Mouse (Mus musculus) midbrain, embryonic 14.5 days (tissue): Measurements from ENCODE around the gene Krtap7-1. TPM values are rescaled to one million over a fixed set of nuclear protein-coding genes. Genes with fewer than 3 reads are reported as not detected.

ENCODE experiments used
- ATAC-seq: fragments of 200-750 bp; cut with Nextera tagmentation; 2 replicates; pipeline ENCODE4 v1.8.0; 2017; ENCODE audit warnings: moderate number of reproducible peaks, moderate library complexity; ENCODE audit not compliant: low FRiP score, low TSS enrichment
- DNase-seq: peaks from one replicate; pipeline ENCODE4 v3.0.0-alpha.2; 2015
- H3K27ac ChIP-seq: fragments of 300-500 bp; sonication (generic); replicated peaks from 2 replicates; pipeline ENCODE4 v1.5.1; 2014; ENCODE audit warnings: mild to moderate bottlenecking, low read depth, low read length, moderate library complexity
- H3K27me3 ChIP-seq: fragments of 300-500 bp; sonication (generic); 2 replicates; pipeline ENCODE4 v1.6.1; 2014; ENCODE audit warnings: low read length, control low read depth, mixed read lengths; ENCODE audit not compliant: control insufficient read depth, insufficient read depth
- H3K36me3 ChIP-seq: fragments of 300-500 bp; sonication (generic); 2 replicates; pipeline ENCODE4 v1.6.1; 2014; ENCODE audit warnings: low read length, control low read depth; ENCODE audit not compliant: control insufficient read depth, insufficient read depth
- H3K4me1 ChIP-seq: fragments of 300-500 bp; sonication (generic); 2 replicates; pipeline ENCODE4 v1.6.1; 2014; ENCODE audit warnings: mild to moderate bottlenecking, antibody characterized with exemption, low read length, control low read depth; ENCODE audit not compliant: control insufficient read depth, insufficient read depth
- H3K4me2 ChIP-seq: fragments of 300-500 bp; sonication (generic); 2 replicates; pipeline ENCODE4 v1.6.1; 2014; ENCODE audit warnings: mild to moderate bottlenecking, low read length, moderate library complexity
- H3K4me3 ChIP-seq: fragments of 300-500 bp; sonication (generic); replicated peaks from 2 replicates; pipeline ENCODE4 v1.5.1; 2014; ENCODE audit warnings: low read depth, low read length
- H3K9ac ChIP-seq: fragments of 300-500 bp; sonication (generic); replicated peaks from 2 replicates; pipeline ENCODE4 v1.6.1; 2014; ENCODE audit warnings: mild to moderate bottlenecking, low read length, moderate library complexity
- H3K9me3 ChIP-seq: fragments of 300-500 bp; sonication (generic); 2 replicates; pipeline ENCODE4 v1.6.1; 2016; ENCODE audit warnings: low read length, control low read depth, mixed read lengths; ENCODE audit not compliant: control insufficient read depth
- WGBS: fragments of 180-500 bp; shearing (Covaris S2); extraction: QIAGEN DNeasy Blood & Tissue Kit; methylation state at CpG from one replicate; pipeline ENCODE4 v1.1.7; 2014; 5-methylcytosine and 5-hydroxymethylcytosine counted together
- polyA plus RNA-seq: library from polyadenylated mRNA; unstranded; fragments of >200 nt; fragmentation: Nextera tagmentation; extraction: Ambion mirVana; gene quantifications from 2 replicates; pipeline ENCODE4 v1.2.1, GENCODE M21; 2014

Krtap7-1 gene
- polyA plus RNA-seq, 1 experiment from 2014 or later: not detected

DNA sequence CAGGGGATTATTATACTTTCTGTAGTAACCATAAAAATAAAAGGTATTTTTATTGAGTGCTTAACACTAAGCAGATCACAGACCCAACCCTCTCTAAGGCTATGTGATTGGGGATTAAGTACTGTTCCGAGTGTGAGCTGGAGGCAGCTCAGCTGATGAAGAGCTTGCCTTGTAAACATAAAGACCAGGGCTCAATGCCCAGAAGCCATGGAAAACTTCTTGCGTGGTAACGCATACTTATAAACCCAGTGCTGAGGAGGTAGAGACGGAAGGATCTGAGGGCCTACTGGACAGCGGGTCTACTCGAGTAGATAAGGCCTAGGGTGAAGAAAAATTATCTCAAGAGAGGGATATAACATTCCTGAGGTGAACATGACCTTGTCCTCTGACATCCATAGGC lies 12.0 kb upstream of the Krtap7-1 start:
- ATAC-seq: no peak; the same call in 1 of the 2 replicates
- no peak for DNase-seq
- 90% methylated on average over 6 of the region's 6 CpGs for WGBS

DNA sequence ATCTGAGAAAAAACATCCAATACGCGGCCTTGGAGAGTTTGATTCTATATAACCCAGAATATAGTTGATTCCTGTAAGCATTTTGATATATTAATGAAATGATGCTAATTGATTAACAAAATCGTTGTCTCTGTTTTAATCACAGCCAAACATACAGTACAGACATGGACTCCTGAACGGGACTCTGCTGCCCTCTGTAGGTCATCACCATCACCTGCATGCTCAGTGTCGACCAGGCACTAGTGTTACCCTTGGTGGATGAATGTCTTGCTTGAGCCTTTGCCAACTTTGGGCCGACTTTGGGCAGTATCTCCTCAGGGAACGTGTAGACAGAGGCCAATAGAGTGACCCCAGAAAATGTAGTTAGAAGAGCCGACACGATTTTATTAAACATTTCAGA lies 9.5 kb upstream of the Krtap7-1 start:
- DNase-seq: peak; percentile 36
- Histone ChIP-seq H3K27ac (no peak overlapping the region), H3K9ac (no peak overlapping the region), H3K4me1 (no peaks in the 10 kb centered on the region), H3K36me3 (no peaks in the 10 kb centered on the region), H3K4me3 (no peak overlapping the region), H3K27me3 (no peaks in the 10 kb centered on the region), H3K9me3 (no peaks in the 10 kb centered on the region), H3K4me2 (no peak overlapping the region)
- WGBS: 70% methylated on average over 9 of the region's 9 CpGs
- ATAC-seq: no peak

More for the DNA sequence above, 12.0 kb upstream of the Krtap7-1 start:
- Histone ChIP-seq H3K4me1 (no peaks in the 10 kb centered on the region), H3K9ac (no peak overlapping the region), H3K9me3 (no peaks in the 10 kb centered on the region), H3K27ac (no peak overlapping the region), H3K36me3 (no peaks in the 10 kb centered on the region), H3K4me2 (no peak overlapping the region), H3K27me3 (no peaks in the 10 kb centered on the region), H3K4me3 (no peak overlapping the region)

DNA sequence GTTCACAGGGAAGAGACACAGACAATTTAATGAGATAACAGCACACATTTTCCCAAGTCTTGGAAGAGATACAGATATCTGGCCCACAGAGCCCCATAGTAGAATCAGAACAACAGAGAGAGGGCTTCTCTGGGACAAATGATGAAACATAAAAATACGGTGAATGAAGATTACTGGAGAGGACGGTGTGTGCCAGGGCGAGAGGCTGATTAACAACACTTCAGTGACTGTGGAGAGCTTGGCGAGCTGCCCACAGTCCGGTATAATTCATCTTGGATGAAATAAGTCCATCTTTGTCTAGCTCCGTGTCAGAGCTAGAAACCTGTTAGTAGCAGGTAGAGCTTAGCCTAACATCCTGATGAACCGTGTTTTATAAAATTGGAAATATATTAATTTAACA lies 5.3 kb upstream of the Krtap7-1 start:
- Histone ChIP-seq H3K27ac (no peak overlapping the region), H3K4me3 (no peak overlapping the region)
- 55% methylated on average over 7 of the region's 7 CpGs for WGBS

GRCm38 (mm10) chr16:89503571-89503970 lies 4.6 kb downstream of the Krtap7-1 start:
- Histone ChIP-seq H3K9me3 (no peaks in the 10 kb centered on the region), H3K27ac (no peak overlapping the region), H3K36me3 (no peaks in the 10 kb centered on the region), H3K27me3 (no peaks in the 10 kb centered on the region), H3K4me1 (no peaks in the 10 kb centered on the region), H3K4me3 (no peak overlapping the region), H3K9ac (no peak overlapping the region), H3K4me2 (no peak overlapping the region)
- ATAC-seq (no peak), DNase-seq (no peak)
- WGBS: 82% methylated on average over 2 of the region's 2 CpGs

More for the DNA sequence above, 5.3 kb upstream of the Krtap7-1 start:
- no peak for ATAC-seq
- DNase-seq: peak; percentile 63
- no peaks in the 10 kb centered on the region for H3K9me3 ChIP-seq
- H3K4me1 ChIP-seq: no peaks in the 10 kb centered on the region
- no peak overlapping the region for H3K4me2 ChIP-seq
- H3K36me3 ChIP-seq: no peaks in the 10 kb centered on the region
- H3K9ac ChIP-seq: no peak overlapping the region
- no peaks in the 10 kb centered on the region for H3K27me3 ChIP-seq

- no peak overlapping the region for H3K27ac ChIP-seq
- no peaks in the 10 kb centered on the region for H3K9me3 ChIP-seq
- no peak overlapping the region for H3K4me3 ChIP-seq
- ATAC-seq (no peak), DNase-seq (no peak)
- WGBS: 90% methylated on average over 5 of the region's 5 CpGs
- no peaks in the 10 kb centered on the region for H3K27me3 ChIP-seq
- no peak overlapping the region for H3K4me2 ChIP-seq
- H3K36me3 ChIP-seq: no peaks in the 10 kb centered on the region
- H3K4me1 ChIP-seq: no peaks in the 10 kb centered on the region
- no peak overlapping the region for H3K9ac ChIP-seq
Measured at GRCm38 (mm10) chr16:89501870-89502269, 6.3 kb downstream of the Krtap7-1 start.

GRCm38 (mm10) chr16:89497002-89497401 lies 11.1 kb downstream of the Krtap7-1 start:
- H3K27me3 ChIP-seq: no peaks in the 10 kb centered on the region
- no peak for ATAC-seq
- no peak overlapping the region for H3K9ac ChIP-seq
- H3K36me3 ChIP-seq: no peaks in the 10 kb centered on the region
- no peak overlapping the region for H3K4me3 ChIP-seq
- no peaks in the 10 kb centered on the region for H3K4me1 ChIP-seq
- H3K4me2 ChIP-seq: no peak overlapping the region
- WGBS: 93% methylated on average over 5 of the region's 5 CpGs
- no peak overlapping the region for H3K27ac ChIP-seq
- no peak for DNase-seq
- no peaks in the 10 kb centered on the region for H3K9me3 ChIP-seq

- no peaks in the 10 kb centered on the region for H3K36me3 ChIP-seq
- no peak; the same call in 1 of the 2 replicates for ATAC-seq
- no peaks in the 10 kb centered on the region for H3K27me3 ChIP-seq
- 73% methylated on average over 7 of the region's 7 CpGs for WGBS
- no peak overlapping the region for H3K4me2 ChIP-seq
- no peaks in the 10 kb centered on the region for H3K9me3 ChIP-seq
- H3K4me3 ChIP-seq: no peak overlapping the region
- no peak for DNase-seq
- H3K4me1 ChIP-seq: no peaks in the 10 kb centered on the region
- H3K27ac ChIP-seq: no peak overlapping the region
- no peak overlapping the region for H3K9ac ChIP-seq
Measured at GRCm38 (mm10) chr16:89495394-89496153, 12.5 kb downstream of the Krtap7-1 start.

- WGBS: 91% methylated on average over 7 of the region's 7 CpGs
- Histone ChIP-seq H3K4me1 (no peaks in the 10 kb centered on the region), H3K9ac (no peak within 1 kb of the TSS), H3K4me3 (no peak within 1 kb of the TSS), H3K27me3 (no peaks in the 10 kb centered on the region), H3K9me3 (no peaks in the 10 kb centered on the region), H3K27ac (no peak within 1 kb of the TSS), H3K36me3 (no peaks in the 10 kb centered on the region), H3K4me2 (no peak within 1 kb of the TSS)
- DNase-seq (no peak), ATAC-seq (no peak)
Measured at GRCm38 (mm10) chr16:89487852-89488251, 20.3 kb downstream of the Krtap7-1 start, which contains the start of gene Krtap8-1. Gene Krtap8-1 (minus strand): TSS chr16:89487952.

DNA sequence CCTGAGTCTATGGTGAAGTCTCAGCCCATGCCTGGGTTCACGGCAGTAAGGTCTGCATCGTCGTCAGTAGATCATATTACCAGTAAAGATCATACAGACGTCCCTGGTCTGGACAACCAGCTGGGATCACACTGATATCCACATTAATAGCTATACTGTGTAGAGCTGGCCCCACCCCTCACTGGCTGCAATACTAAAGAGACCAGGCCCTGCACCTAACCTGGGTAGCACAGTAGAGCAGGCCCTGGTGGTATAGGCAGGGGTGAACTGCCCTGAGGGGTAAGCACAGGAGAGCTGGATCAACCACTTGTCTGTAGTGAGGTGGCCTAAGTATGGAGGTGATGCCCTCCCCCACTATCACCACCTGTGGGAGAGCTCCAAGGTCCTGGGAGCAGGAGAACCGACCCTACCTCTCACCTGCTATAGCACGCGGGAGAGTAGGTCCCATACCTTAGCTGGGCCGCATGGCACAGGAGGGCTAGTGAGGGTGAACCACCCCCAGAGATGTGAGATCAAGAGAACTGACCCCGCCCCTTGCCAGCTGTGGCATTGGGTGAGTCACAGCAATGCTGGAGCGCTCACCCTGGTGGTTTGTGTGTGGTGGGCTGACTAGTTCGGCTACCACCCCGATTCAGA lies 30.3 kb downstream of the Krtap7-1 start:
- no peak overlapping the region for H3K27ac ChIP-seq
- no peaks in the 10 kb centered on the region for H3K4me1 ChIP-seq
- H3K4me2 ChIP-seq: no peak overlapping the region
- no peak overlapping the region for H3K9ac ChIP-seq
- no peak for DNase-seq
- no peaks in the 10 kb centered on the region for H3K27me3 ChIP-seq
- 91% methylated on average over 12 of the region's 12 CpGs for WGBS
- ATAC-seq: 0 out of 2 replicates have a peak, but pooled peaks have one; percentile 58
- no peaks in the 10 kb centered on the region for H3K36me3 ChIP-seq
- no peak overlapping the region for H3K4me3 ChIP-seq
- H3K9me3 ChIP-seq: no peaks in the 10 kb centered on the region
